Mouse (Mus musculus) kidney, adult 11 months (tissue): Measurements from ENCODE around the gene Hrh1.

ENCODE experiments used
- DNase-seq: peaks from one replicate; pipeline ENCODE4 v3.0.0; 2022

The Hrh1 gene

DNA sequence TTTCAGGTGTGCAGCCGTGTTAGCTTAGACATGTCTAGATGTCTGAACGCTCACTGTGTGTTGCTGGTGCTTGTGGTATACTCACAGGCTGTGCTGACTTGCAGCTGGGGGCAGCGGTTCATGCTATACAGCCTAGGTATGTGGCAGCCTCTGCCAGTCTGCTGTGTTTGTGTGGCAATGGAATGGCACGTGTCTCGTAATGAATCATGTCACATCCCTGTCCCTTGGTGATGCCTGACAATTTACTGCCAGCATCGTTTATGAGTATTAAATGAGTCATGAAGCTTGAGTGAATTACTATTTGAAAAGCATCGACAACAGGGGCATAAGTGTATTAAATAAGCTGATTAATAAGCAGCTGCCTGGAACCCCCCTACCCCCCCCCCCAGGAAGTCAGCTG is 9.3 kb downstream of the Hrh1 start:
- DNase-seq = no peak

DNA sequence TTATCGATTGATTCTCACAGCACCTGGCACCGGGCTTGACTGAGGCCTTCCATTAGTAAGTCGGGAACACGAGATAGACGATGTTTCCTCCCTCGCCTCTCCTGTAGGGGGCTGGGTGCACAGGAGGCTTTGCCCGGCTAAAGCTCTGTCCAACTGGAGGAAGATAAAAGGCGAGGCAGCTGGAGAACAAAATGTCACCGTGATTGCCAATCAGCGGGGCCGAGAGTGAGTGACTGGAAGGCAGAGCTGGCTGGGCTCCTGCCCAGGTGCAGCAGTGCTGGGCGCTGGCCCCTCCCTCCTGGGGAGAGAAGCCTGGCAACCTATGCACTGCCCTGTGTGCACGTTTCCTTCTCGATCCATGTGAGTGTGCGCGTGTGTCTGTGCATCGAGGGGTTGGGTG is 10.5 kb downstream of the Hrh1 start:
- no peak for DNase-seq

DNA sequence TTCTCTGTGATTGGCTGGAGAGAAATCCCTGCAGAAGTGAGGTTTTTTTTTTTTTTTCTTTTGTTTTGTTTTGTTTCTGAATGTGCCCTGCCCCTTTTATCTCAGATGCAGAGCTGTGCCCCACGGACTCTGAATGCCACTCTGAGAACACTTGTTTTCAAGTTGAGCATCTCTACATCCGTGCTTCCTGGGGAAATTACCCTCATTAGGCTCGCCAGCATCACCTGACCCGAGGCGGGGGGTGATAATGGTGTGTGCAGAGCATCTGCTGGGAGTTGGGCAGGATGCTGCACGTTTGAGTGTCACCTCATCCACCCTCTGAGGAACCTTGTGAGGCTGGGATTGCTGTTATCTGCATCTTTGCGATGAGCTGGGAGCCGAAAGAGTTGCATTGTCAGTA is 14.2 kb downstream of the Hrh1 start:
- DNase-seq = no peak

DNA sequence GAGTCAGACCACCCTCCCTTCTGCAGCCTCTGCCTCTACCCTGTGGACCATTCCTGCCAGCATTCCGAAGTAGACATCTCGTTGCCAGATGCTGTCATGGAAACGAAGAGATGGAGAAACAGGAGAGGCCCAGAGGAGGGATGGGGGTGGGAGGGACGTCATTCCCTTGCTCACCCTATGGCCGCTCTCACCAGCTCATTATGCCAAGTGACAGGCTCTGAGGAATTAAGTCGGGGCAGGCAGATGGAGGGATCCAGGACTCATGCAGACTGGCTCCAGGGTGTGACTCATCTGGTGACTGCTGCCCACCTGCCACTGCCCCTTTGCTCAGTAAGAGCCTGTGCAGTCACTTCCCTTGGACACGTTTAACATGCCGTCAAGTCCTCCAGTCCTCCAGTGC is 16.8 kb downstream of the Hrh1 start:
- no peak for DNase-seq

DNA sequence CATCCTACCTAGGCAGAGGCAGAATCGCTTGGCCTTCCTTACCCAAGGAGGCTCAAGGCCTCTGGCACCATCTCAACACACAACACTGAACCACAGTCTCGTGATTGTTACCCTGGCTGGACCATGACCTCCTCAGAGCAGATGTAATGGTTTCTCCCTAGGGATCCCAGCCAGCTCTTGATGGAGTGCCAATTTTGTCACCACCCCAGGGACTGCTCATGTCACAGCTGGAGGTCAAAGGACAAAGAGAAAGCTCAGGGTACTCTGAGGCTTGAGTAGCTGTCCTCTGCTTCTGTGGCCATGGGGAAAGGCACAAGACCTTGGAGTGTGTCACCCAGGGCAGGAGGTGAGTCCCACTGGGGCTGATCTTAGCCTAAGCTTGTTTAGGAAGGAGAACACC is 20.3 kb downstream of the Hrh1 start:
- peak; percentile 89 for DNase-seq

DNA sequence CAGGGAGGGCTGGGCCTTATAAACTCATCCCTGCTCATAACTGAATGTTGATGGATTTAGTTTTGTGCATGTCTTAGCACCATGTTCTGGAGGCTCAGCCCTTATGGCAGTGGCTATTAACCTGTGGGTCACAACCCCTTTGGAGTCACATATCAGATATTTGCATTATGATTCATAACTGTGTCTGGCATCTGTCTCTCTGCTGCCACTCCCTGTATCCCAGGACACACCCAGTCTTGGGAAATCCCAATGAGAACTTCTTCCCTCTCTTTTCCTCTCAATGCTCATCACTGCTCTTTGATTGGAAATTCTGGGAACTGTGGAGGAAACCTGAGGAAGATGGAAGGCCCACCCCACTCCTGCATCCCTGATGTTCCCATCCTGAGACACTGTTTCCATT is 23.3 kb downstream of the Hrh1 start:
- DNase-seq = no peak

DNA sequence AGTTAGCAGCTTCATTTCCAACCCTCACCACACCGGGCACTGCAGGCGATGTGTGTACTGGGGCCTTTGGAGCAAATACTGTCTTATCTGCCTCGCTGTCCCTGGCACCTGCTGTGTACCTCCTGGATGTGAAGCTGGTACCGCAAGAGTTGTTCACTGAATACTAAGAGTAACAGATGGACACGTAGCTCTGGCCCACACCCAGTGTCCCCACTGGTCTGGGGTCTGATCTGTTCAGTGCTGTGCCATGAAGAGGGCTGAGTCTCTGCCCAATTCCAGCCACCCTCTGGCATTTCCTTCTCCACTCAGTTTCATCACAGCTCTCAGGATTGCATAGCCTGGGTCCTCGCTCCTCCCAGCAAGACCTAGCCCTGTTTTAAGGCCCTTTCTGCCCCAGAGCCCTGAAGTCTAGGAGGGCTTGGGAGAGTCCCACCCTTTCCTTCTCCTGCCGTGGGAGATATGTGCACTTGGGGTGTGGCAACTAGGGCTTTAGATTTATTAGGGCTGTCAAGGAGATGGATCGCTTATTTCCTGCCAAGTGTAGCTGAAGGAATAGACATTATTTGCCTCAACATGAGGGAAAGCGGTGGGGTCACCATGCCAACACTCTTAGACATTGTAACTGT is 25.4 kb downstream of the Hrh1 start:
- DNase-seq = peak; percentile 12

DNA sequence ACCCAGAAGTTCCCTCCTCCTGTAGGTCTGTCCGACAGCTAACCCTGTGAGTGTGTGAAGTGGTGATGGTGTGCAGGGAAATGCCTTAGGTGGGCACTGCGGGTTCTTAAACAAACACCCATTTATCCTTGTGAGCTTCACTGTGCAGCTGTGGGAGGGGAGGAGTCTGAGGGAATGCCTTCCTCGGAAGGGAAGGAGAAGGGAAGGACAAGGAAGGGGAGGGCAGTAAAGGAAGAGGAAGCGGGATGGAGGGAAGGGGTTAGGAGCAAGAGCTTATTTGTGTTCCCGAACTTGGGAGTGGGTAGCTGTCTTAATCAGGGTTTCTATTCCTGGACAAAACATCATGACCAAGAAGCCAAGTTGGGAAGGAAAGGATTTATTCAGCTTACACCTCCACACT is 27.6 kb downstream of the Hrh1 start:
- no peak for DNase-seq

DNA sequence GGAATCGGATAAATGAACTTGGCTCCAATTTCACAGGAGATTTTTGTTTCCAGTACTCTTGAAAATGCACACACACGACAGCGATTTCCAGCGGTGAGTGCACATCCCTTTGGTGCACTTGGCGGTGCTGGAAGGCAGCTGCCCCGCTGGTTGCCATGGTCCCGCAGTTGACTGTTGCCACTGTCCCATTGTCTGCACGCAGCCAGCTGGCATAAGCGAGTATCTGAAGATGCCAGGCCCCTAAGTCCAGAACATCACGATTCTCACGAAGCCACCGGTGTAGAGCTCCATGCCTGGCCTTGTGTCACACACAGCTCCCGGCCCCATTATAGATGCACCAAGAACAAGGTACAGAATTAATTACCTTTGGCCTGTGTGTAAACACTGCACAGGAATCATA is 29.9 kb downstream of the Hrh1 start:
- no peak for DNase-seq

DNA sequence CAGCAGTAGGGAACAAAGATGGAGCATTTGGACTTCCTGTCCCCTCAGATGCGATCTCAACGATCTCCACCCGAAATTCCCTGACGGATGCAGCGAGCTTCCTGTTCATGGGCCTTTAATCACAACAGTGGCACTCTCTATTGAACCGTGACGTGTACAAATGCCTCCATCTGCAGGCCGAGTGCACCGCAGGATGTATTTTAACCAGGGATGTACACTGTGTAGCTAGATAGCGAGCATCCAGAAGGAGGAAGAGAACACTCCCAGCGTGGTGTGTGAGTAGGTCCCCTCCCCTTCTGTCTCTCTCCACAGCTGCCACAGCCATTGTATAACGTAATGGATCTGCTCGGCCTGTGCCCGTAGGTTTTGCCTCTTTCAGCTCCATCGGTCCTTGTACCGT is 31.1 kb downstream of the Hrh1 start:
- peak; percentile 49 for DNase-seq

DNA sequence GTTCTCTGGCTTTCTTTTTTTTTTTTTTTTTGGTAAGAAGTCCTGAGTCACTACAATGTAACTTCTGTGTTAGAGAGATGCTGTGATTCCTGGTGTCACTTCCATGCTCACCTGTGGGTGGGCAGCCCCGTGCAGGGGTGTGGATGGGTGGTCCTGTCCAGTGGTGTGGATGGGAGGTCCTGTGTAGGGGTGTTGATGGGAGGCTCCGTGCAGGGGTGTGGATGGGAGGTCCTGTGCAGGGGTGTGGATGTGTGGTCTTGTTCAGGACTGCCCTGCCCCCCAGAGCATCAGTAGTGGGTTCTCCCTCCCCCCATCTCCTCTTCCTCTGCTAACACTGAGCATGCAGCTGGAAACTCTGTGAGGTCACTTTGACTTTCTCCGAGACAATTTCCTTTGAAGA is 34.9 kb downstream of the Hrh1 start:
- no peak for DNase-seq

DNA sequence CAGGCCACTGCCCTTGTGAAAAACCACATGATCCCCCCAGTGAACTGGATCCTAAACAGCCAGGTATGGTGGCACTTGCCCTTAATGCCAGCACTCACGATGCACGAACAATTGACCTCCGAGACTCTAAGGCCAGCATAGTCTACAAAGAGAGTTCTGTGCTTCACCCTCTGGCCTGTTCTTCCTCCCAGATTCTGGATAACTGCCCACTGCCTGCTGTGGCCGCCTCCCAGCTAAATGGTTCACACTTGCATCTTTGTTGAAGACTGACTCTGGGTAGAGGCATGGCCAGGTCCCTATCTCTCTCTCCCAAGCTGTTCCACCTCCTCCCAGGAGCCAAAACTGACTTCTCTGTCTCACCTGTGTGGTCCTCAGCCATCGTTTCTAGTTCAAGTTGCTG is 36.8 kb downstream of the Hrh1 start:
- DNase-seq = no peak

DNA sequence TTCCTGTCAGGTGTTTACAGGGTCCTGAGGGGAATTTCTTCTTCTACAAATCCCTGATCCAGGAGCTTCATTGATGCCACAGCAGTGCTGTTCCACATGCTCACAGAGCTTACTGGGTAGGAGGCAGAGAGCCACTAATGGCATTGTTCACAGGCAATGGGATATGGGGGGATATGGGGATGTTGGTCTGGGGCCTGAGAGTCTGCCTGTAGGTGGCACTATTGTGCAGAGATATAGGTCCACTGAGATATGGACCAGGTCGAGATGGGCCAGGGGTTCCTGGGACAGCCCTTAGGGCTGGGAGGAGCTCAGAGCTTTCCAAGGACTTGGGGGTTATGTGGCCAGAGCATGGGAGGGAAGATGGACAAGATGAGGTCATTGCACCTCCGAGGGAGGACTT is 42.6 kb downstream of the Hrh1 start:
- DNase-seq = no peak

DNA sequence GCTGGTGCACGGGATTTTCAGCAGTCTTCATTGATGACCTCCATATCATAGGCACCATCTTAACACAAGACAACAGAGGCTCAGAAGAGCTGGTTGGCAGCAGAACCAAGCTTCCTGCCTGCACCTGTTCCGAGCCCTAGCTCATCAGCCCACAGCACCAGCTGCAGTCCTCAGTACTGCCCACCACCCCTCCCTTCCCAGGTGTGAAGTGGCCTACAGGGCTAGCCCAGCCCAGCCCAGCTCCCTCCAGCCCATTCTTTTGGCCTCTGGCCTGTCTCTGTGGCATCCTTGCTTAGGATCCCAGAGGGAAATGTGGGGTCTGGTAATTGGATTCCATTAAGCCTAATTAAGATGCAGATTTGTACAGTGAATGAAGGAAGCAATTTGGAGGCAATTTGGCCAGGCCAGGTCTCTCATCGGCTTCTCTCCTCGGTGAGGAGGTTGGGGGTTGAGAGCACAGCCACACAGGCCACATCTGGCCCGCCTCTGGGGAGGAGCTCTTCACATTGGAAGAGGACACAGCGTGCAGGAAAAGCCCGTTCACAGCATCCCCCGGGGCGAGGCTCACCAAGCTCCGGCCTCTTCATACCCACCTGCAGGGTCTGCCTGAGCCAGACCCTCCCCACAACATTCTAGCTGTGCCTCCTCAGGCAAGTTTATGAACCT is 43.2 kb downstream of the Hrh1 start:
- DNase-seq = no peak

DNA sequence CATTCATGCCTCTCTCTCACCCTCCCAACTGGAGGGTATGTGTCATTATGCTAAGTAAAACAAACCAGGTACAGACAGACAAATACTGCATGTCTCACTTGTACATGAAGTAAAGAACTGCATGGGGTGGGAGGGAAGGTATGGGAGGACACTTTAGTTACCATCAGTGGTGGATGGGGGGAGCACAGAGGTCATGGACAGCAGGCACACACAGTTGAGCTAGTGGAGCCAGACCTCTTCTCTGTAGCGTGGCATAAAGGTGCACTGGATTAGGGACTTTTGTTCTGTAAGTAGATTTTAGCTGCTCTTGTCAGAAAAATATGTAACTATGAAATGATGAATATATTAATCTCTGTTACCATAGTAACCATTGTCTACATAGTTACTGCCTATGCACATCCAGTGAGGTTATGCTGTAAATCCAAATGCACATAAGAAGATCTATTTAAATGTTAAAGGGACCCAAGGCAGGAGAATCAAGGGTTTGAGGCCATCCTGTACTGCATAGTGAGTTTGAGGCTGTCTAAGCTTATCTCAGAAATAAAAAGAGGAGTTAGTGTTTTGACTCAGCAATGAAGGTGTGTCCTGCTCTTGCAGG is 46.6 kb downstream of the Hrh1 start:
- no peak for DNase-seq

DNA sequence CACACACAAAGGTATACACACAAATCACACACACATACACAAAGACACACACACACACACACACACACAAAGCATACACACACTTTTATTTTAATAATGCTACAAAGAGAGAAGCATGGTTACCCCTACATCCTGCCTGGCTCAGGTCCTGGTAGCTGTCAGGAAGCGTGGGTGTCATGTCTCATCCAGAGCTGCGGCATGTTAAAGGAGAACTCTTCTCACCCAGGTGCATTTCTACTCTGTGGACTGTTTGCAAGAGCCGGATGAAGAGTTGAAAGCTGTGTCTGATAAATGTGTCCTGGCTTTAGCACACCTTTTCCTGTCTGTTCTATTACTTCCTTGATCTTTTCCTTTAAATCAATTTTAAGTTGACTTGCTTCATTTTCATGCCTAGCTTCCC is 47.2 kb downstream of the Hrh1 start:
- DNase-seq = peak; percentile 15

DNA sequence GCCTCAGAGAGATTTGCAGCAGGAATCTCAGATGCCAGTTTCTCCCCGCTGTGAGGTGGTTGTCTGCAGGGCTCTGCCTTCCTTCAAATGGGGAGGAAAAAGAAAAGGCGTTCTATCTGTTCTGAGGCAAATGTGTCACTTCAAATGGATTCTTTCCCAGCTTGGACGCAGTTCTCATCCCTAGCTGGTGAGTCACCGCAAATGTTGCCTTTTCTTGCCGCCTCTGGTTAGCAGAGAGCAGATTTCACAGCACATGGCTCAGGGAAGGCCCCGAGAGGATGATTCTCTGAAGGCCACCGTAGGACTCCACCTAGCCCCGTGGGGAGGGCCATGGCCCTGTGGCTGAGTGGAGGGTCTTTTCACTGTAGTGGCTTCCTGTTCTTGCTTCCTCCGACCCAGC is 51.2 kb downstream of the Hrh1 start:
- DNase-seq = no peak

DNA sequence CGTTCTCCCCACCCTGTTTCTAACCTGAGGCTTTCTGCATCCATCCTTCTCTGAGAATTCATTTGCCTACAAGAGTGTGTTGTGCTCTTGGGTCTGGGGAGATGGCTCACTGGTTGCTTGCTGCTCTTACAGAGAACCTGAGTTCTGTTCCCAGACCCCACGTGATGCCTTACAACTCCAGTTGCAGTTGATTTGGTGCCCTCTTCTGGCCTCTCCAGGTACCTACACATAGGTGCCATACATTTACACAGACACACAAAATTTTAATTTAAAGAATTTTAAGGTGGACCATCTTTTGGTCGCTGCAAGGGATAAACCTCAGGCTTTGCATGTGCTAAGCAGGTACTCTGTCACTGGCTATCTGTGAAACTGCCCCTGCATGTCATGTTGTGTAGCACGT is 57.5 kb downstream of the Hrh1 start:
- DNase-seq = no peak

DNA sequence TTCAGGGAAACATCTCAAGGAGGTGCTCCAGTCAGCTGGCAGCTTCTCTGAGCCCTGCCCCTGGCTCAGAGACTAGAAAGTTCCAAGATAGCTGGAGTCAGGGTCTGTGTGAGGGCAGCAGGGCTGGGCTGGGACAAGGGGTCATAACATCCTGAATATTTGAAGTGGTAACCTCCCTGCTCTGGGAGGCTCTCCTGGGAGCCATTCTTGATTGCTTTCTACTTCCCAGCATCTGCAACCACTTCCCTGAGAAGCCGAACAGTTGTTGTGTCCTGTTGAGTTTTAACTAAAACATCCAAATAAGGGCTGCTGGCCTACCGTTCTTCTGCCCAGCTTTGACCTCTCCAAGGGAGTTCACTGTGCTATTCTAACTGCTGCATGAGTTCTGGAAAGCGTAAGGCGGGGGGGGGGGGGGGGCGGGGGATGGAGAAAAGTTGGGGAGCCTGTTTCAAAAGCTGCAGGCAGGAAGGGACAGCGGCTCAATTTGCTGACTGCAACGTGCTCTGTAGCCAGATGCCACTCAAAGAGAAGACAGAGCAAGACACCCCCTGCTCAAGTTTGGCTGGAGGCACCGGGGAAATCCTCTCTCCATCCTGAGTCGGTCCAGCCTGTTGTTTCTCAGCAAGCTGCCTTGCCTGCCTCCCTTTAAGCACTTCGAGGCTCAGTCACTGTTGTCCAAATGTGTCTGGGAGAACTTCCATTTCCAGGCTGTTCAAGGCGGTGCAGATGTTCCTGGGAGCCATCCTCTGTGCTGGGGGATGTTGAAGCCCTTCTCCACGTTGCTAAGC is 58.7 kb downstream of the Hrh1 start:
- DNase-seq = no peak

DNA sequence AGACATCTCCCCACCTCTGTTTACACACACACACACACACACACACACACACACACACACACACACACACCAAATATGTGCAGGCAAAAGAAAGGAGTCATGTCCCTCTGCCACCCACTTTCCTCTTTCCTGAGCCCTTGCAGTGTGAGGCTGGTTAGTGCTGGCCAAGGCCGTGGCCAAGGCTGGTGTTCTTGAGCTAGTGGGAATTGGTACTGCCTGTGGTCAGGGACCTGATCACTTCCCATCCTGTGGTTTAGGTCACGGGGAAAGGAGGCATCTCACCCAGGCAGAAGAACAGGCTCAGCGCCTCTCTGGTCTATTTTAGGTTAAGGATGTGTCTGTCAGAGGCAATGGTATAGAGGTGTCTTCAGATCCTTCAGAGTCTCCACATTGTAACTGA is 59.6 kb downstream of the Hrh1 start:
- DNase-seq = no peak

DNA sequence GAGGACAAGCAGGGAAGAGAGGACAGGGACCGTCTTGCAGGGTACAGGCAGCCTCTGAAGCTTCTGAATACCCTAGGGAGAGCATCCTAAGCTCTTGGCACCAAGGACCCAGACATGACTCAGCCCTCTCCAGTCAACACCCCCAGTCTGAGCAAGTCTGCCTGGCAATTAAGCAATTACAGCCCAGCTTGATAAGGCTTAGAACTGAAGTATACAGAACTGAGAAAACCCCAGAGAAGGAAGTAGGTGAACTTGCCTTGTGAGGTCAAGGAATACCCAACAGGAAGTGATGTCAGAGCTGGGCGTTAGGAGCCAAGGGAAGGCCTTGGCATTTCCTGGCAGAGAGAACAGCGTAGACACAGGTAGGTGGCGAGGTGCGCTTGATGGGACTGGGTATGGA is 60.5 kb downstream of the Hrh1 start:
- no peak for DNase-seq

DNA sequence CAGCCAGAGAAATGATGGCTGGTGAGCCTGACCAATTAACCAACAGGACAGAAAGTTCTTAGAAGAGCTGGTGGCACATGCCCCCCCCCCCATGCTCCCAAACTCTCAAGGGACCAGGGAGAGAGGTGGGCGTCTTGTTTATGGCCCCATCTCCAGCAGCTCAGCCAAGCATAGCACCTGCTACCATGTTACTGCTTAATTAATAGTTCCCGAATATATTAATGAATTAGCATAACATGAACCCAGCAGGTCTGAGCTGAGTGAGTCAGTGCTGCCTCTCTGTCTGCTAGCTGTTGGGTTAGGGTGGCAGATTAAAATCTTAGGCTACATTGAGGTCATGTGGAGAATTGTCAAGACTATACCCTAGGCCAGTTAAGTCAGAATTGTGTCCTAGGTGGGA is 62.2 kb downstream of the Hrh1 start:
- no peak for DNase-seq

DNA sequence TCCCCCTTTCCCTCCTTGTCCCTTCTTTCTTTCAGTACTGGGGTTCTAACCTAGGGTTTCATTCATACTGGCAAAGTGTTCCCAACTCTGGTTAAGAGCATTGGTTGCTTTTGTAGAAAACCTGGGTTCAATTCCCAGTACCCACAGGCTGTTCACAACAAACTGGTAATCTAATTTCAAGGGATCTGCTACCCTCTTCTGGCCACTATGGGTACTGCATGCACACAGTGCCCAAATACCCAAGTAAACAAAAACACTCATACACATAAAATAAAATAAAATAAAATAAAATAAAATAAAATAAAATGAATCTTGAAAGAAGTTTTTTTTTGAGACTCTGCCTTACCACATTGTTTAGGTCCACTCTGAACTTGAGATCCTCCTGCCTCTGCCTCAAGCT is 63.8 kb downstream of the Hrh1 start:
- no peak for DNase-seq

DNA sequence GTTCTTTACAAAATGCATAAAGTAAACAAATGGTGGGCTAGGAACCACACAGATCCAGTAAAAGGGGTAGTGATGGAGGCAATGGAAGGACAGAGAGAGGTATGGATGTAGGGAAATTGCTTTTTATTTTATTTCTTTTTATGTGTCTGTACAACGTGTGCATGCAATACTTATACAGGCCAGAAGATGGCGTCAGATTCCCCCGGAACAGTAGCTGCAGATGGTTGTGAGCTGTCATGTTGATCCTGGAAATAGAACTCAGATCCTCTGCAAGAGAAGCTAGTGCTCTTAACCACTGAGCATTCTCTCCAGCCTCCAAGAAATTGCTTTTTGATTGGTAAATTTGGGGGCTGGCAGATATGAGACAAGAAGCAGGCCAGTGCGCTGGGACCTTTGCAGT is 65.0 kb downstream of the Hrh1 start:
- DNase-seq = no peak
